Mouse (Mus musculus) c-Kit-negative CD71-positive TER-119-positive erythroid progenitor cells, embryonic 14.5 days (primary cell): Measurements from ENCODE around the gene Il17rb.

Source experiments
- DNase-seq: peaks from one replicate; pipeline ENCODE4 v3.0.0-alpha.2; 2013; ENCODE audit warnings: low read depth, low spot score

Il17rb gene

GRCm38 (mm10) chr14:29968075-29968821 lies 40.4 kb downstream of the Il17rb start, which contains the start of gene Selenok:
Gene Selenok, plus strand, starts transcription at chr14:29968308.
- peak; percentile 92 for DNase-seq

DNA sequence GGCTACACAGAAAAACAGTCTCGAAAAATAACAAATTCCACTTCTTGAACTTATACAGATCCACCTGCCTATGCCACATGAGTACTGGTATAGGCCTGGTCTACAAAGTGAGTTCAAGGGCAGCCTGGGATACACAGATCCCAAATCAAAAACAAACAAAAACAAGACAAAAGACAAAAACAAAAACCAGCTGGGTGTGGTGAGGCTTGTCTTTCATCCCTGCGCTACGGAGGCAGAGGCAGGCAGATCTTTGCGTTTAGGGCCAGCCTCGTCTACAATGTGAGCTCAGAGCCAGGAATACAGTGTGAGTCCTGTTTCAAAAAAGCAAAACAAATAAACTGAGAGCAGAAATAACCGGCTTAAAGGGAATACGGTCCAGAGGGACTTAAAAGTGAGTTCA lies 41.1 kb downstream of the Il17rb start:
- DNase-seq: no peak

- DNase-seq: no peak
Observed at GRCm38 (mm10) chr14:29957393-29957792, 51.3 kb downstream of the Il17rb start.

DNA sequence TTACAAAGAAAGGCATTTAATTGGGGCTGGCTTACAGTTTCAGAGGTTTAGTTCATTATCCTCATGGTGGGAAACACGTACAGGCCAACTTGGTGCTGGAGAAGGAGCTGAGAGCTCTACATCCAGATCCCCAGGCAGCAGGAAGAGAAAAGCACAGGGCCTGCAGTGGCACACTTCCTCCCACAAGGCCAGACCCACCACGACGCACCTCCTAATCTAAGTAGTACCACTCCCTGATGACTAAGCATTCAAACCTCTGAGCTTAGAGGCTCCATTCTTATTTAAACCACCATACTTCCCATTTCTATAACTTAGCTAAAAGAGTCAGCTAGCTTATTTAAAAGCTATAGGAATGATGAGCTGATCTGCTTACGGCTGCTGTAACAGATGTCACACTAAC lies 57.9 kb downstream of the Il17rb start:
- no peak for DNase-seq

GRCm38 (mm10) chr14:29946761-29947309 lies 61.9 kb downstream of the Il17rb start:
- DNase-seq: no peak
